Mouse (Mus musculus): ENCODE results near the gene Tex14. TPM values are rescaled to one million over a fixed set of nuclear protein-coding genes. Genes with fewer than 3 reads are reported as not detected.
"Not testable (repeated sequence)": the region's sequence is repeated elsewhere in the genome, so short reads cannot be mapped to it uniquely, and the experiment has no call there.

Gene Tex14
- polyA plus RNA-seq, 1 experiment from 2014 or later, result not detected

DNA sequence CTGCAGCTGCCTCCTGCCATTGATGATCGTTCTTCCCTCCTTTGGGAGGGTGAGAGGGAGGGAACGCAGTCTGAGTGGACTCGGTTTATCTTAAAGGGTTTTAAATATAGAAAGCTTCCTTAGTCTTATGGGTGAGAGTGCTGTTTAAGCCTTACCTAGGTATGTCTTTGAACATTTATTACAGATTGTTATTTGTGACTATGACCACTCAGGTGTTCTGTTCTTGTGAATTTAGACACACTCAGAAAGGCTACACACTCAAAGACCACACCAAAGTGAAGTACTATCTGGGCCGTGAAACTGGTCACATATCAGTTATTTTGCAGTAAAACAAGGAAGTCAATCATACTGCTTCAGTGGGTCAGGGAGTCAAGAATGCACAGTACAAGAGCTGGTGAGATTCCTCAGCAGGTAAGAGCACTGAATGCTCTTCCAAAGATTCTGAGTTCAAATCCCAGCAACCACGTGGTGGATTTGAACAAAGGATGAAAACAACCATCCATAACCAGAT lies 38.6 kb downstream of the Tex14 start:
- no peak overlapping the region for H3K4me3 ChIP-seq (ENCODE audit: low read depth, low read length)
- H3K9ac ChIP-seq (replicated peaks; ENCODE audit: low read depth, low read length), result no peak overlapping the region
- H3K27ac ChIP-seq (ENCODE audit: low read length), result peak overlapping the region; percentile 44
- no peaks in the 10 kb centered on the region for H3K9me3 ChIP-seq (ENCODE audit: control insufficient read depth, low read depth, low read length)
- under 1% methylated on average over 5 of the region's 5 CpGs for WGBS
- H3K27me3 ChIP-seq (ENCODE audit: control insufficient read depth, insufficient read depth, low read length), result no peaks in the 10 kb centered on the region
- 0 out of 2 replicates have a peak, but pooled peaks cover 4% of the 10 kb centered on the region for H3K4me1 ChIP-seq (ENCODE audit: control insufficient read depth, insufficient read depth, low read length)
- H3K4me2 ChIP-seq (replicated peaks; ENCODE audit: low read depth, low read length), result no peak overlapping the region
- no peaks in the 10 kb centered on the region for H3K36me3 ChIP-seq (ENCODE audit: control insufficient read depth, insufficient read depth, low read length)
- ATAC-seq (ENCODE audit: insufficient number of reproducible peaks, insufficient read depth, low FRiP score, low read depth), result peak; percentile 80

DNA sequence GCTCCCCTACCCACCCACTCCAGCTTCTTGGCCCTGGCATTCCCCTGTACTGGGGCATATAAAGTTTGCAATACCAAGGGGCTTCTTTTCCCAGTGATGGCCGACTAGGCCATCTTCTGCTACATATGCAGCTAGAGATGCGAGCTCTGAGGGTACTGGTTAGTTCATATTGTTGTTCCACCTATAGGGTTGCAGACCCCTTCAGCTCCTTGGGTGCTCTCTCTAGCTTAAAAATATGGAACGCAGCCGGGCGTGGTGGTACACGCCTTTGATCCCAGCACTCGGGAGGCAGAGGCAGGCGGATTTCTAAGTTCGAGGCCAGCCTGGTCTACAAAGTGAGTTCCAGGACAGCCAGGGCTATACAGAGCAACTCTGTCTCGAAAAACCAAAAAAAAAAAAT lies 39.2 kb downstream of the Tex14 start:
- not testable (repeated sequence) for H3K4me1 ChIP-seq (ENCODE audit: control insufficient read depth, insufficient read depth, low read length); H3K4me2 ChIP-seq (replicated peaks; ENCODE audit: low read depth, low read length); H3K9ac ChIP-seq (replicated peaks; ENCODE audit: low read depth, low read length); H3K36me3 ChIP-seq (ENCODE audit: control insufficient read depth, insufficient read depth, low read length); H3K27me3 ChIP-seq (ENCODE audit: control insufficient read depth, insufficient read depth, low read length); H3K4me3 ChIP-seq (ENCODE audit: low read depth, low read length); H3K27ac ChIP-seq (ENCODE audit: low read length); H3K9me3 ChIP-seq (ENCODE audit: control insufficient read depth, low read depth, low read length); ATAC-seq (ENCODE audit: insufficient number of reproducible peaks, insufficient read depth, low FRiP score, low read depth)
- 70% methylated on average over 10 of the region's 10 CpGs for WGBS

DNA sequence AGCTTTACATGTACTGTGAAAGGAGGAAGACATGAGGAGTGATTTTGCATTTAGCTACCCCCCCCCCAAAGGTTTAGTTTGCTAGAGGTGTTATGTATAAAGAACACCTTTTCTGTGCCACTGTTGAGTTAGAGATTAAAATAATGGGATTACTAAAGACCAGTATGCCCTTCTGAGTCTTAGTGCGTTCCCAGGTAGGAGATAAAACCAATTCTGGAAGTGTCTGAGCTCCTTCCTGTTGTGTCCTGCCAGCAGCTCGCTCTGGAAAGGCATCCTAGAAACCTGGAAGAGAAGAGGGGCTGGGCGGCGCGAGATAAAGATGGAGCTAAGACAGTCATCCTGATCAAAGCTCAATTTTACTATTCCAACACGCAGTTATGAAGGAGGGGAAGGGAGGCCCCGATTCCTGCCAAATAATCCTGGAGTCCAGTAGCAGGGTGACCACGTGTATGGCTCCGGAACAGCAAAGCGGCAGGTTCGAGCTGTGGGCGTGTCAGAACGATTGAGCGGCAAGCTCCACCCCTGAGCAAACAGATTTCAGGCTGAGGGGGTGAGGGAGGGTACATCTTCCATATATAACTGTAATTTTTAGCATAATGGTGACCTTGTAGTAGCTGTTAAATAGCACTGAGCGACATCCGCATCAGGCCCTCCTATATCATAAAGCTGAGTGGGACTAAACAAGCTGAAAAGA lies 40.0 kb downstream of the Tex14 start:
- no peak for ATAC-seq (ENCODE audit: insufficient number of reproducible peaks, insufficient read depth, low FRiP score, low read depth)
- H3K4me1 ChIP-seq (ENCODE audit: control insufficient read depth, insufficient read depth, low read length), result 0 out of 2 replicates have a peak, but pooled peaks cover 4% of the 10 kb centered on the region
- no peaks in the 10 kb centered on the region for H3K36me3 ChIP-seq (ENCODE audit: control insufficient read depth, insufficient read depth, low read length)
- no peak overlapping the region for H3K27ac ChIP-seq (ENCODE audit: low read length)
- WGBS, result 7% methylated on average over 16 of the region's 16 CpGs
- H3K4me2 ChIP-seq (replicated peaks; ENCODE audit: low read depth, low read length), result 0 out of 2 replicates have a peak overlapping the region, but pooled peaks have one; percentile 2
- H3K27me3 ChIP-seq (ENCODE audit: control insufficient read depth, insufficient read depth, low read length), result no peaks in the 10 kb centered on the region
- no peak overlapping the region for H3K4me3 ChIP-seq (ENCODE audit: low read depth, low read length)
- H3K9me3 ChIP-seq (ENCODE audit: control insufficient read depth, low read depth, low read length), result no peaks in the 10 kb centered on the region
- no peak overlapping the region for H3K9ac ChIP-seq (replicated peaks; ENCODE audit: low read depth, low read length)

DNA sequence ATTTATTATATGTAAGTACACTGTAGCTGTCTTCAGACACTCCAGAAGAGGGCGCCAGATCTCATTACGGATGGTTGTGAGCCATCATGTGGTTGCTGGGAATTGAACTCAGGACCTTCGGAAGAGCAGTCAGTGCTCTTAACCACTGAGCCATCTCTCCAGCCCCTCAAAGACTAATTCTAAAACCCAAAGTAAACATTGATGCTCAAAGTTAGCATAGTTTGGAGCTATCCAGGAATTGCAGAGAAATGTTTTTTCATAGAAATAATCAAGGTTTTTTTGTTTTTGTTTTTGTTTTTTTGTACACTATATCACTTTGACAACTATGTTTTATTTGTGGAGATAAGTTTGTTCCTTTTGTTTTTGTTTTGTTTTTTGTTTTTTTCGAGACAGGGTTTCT lies 40.7 kb downstream of the Tex14 start:
- not testable (repeated sequence) for H3K27ac ChIP-seq (ENCODE audit: low read length); H3K4me2 ChIP-seq (replicated peaks; ENCODE audit: low read depth, low read length); H3K9ac ChIP-seq (replicated peaks; ENCODE audit: low read depth, low read length); H3K27me3 ChIP-seq (ENCODE audit: control insufficient read depth, insufficient read depth, low read length); H3K4me1 ChIP-seq (ENCODE audit: control insufficient read depth, insufficient read depth, low read length); H3K9me3 ChIP-seq (ENCODE audit: control insufficient read depth, low read depth, low read length); ATAC-seq (ENCODE audit: insufficient number of reproducible peaks, insufficient read depth, low FRiP score, low read depth); H3K4me3 ChIP-seq (ENCODE audit: low read depth, low read length); H3K36me3 ChIP-seq (ENCODE audit: control insufficient read depth, insufficient read depth, low read length)
- 84% methylated on average over 2 of the region's 4 CpGs for WGBS

DNA sequence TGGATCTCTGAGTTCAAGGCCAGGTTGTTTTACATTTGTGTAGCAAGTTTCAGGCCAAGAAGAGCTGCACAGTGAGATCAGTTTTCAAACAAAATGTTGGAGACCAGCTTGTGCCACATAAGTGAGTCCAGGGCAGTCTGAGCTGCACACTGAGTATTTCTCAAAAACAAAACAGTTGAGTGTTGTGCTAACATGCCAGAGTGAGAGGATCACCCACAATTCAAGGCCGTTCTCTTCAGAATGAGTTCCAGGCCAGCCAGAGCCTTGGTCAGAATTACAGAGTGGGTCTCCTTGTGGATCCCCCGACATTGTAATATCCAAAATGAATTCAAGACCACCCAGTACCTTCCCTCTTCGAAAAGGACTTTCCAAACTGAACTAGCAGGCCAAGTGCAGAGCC lies 41.3 kb downstream of the Tex14 start:
- Histone ChIP-seq H3K27me3 (ENCODE audit: control insufficient read depth, insufficient read depth, low read length) (no peaks in the 10 kb centered on the region), H3K9me3 (ENCODE audit: control insufficient read depth, low read depth, low read length) (no peaks in the 10 kb centered on the region), H3K9ac (replicated peaks; ENCODE audit: low read depth, low read length) (no peak overlapping the region), H3K4me2 (replicated peaks; ENCODE audit: low read depth, low read length) (no peak overlapping the region), H3K27ac (ENCODE audit: low read length) (no peak overlapping the region), H3K4me3 (ENCODE audit: low read depth, low read length) (no peak overlapping the region), H3K36me3 (ENCODE audit: control insufficient read depth, insufficient read depth, low read length) (no peaks in the 10 kb centered on the region), H3K4me1 (ENCODE audit: control insufficient read depth, insufficient read depth, low read length) (0 out of 2 replicates have a peak, but pooled peaks cover 4% of the 10 kb centered on the region)
- no peak for ATAC-seq (ENCODE audit: insufficient number of reproducible peaks, insufficient read depth, low FRiP score, low read depth)
- WGBS, result 86% methylated on average over 3 of the region's 3 CpGs

DNA sequence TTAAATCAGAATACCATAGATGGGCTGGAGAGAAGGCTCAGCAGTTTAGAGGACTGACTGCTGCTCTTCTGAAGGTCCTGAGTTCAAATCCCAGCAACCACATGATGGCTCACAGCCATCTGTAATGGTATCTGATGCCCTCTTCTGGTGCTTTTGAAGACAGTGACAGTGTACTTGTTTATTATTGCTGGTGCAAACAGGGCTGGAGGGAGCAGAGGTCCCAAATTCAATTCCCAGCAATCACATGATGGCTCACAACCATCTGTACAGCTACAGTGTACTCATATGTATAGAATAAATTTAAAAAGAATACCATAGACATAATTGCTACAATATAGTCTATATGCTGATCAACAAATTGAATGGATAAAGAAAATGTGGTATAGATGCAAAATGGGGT lies 42.6 kb downstream of the Tex14 start:
- no peaks in the 10 kb centered on the region for H3K9me3 ChIP-seq (ENCODE audit: control insufficient read depth, low read depth, low read length)
- H3K27ac ChIP-seq (ENCODE audit: low read length), result no peak overlapping the region
- no peak overlapping the region for H3K4me3 ChIP-seq (ENCODE audit: low read depth, low read length)
- H3K4me1 ChIP-seq (ENCODE audit: control insufficient read depth, insufficient read depth, low read length), result 0 out of 2 replicates have a peak, but pooled peaks cover 1% of the 10 kb centered on the region
- ATAC-seq (ENCODE audit: insufficient number of reproducible peaks, insufficient read depth, low FRiP score, low read depth), result no peak
- no peaks in the 10 kb centered on the region for H3K27me3 ChIP-seq (ENCODE audit: control insufficient read depth, insufficient read depth, low read length)
- H3K4me2 ChIP-seq (replicated peaks; ENCODE audit: low read depth, low read length), result no peak overlapping the region
- no peak overlapping the region for H3K9ac ChIP-seq (replicated peaks; ENCODE audit: low read depth, low read length)
- no peaks in the 10 kb centered on the region for H3K36me3 ChIP-seq (ENCODE audit: control insufficient read depth, insufficient read depth, low read length)

DNA sequence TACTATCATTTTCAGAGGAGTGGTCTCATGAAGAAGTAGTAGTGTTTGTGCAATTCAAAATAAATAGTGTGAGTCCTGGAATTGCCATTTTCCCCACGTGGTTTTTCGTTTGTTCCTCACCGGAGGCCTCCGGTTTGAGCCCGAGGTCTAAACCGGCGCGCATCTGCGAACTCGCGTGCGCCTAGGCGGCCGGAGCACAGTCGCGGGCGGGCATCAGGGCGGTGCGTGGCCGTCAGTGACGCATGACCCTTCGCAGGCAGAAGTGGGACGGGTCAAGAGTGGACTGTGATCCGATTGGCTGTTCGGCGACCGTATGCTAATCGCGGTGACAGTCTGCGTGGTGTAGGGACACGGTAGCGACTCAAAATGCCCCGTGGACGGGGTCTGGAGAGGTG lies 43.2 kb downstream of the Tex14 start:
- peak overlapping the region; percentile 11; the same call in 1 of the 2 replicates for H3K27ac ChIP-seq (ENCODE audit: low read length)
- ATAC-seq (ENCODE audit: insufficient number of reproducible peaks, insufficient read depth, low FRiP score, low read depth), result peak; percentile 95

DNA sequence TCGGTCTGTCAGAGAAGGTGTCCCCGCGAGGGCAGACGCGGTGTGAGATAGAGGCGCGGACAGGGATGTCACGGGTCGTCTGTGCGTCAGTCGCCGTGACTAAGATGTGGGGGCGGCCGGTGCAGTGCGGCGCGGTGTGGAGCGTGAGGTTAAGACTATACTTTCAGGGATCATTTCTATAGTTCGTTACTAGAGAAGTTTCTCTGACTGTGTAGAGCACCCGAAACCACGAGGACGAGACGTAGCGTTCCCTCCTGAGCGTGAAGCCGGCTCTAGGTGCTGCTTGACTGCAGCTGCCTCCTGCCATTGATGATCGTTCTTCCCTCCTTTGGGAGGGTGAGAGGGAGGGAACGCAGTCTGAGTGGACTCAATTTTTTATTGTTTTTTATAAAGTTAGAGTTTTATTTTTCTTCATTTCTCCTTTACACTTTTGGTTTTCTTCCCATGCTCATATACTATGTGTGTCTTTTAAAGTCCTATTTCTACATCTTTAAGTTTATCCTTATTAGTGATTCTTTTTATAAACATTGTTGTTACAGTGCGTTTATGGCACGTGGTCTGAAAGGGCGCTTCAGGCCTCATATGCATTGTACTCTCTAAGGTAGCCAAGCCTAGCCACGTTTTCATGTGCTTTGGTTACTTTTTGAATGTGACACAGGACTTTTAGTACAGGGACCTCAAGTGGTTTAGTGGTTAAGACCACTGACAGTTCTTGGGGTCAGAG lies 43.8 kb downstream of the Tex14 start:
- not testable (repeated sequence) for H3K4me3 ChIP-seq (ENCODE audit: low read depth, low read length); H3K4me2 ChIP-seq (replicated peaks; ENCODE audit: low read depth, low read length)

More for the DNA sequence above, 43.2 kb downstream of the Tex14 start:
- H3K27me3 ChIP-seq (ENCODE audit: control insufficient read depth, insufficient read depth, low read length); H3K36me3 ChIP-seq (ENCODE audit: control insufficient read depth, insufficient read depth, low read length); H3K4me1 ChIP-seq (ENCODE audit: control insufficient read depth, insufficient read depth, low read length); H3K9me3 ChIP-seq (ENCODE audit: control insufficient read depth, low read depth, low read length): not testable (repeated sequence)
- peak overlapping the region; percentile 28 for H3K4me3 ChIP-seq (ENCODE audit: low read depth, low read length)
- H3K4me2 ChIP-seq (replicated peaks; ENCODE audit: low read depth, low read length), result peak overlapping the region; percentile 54
- under 1% methylated on average over 32 of the region's 34 CpGs for WGBS
- H3K9ac ChIP-seq (replicated peaks; ENCODE audit: low read depth, low read length), result 0 out of 2 replicates have a peak overlapping the region, but pooled peaks have one; percentile 3

More for the DNA sequence above, 43.8 kb downstream of the Tex14 start:
- not testable (repeated sequence) for H3K4me1 ChIP-seq (ENCODE audit: control insufficient read depth, insufficient read depth, low read length); H3K27me3 ChIP-seq (ENCODE audit: control insufficient read depth, insufficient read depth, low read length); H3K9ac ChIP-seq (replicated peaks; ENCODE audit: low read depth, low read length); H3K9me3 ChIP-seq (ENCODE audit: control insufficient read depth, low read depth, low read length); H3K36me3 ChIP-seq (ENCODE audit: control insufficient read depth, insufficient read depth, low read length)
- peak overlapping the region; percentile 58 for H3K27ac ChIP-seq (ENCODE audit: low read length)
- peak; percentile 94 for ATAC-seq (ENCODE audit: insufficient number of reproducible peaks, insufficient read depth, low FRiP score, low read depth)
- 0% methylated on average over 6 of the region's 32 CpGs for WGBS
